Mouse (Mus musculus): ENCODE measurements around the gene Tradd. TPM values are rescaled to one million over a fixed set of nuclear protein-coding genes. Genes with fewer than 3 reads are reported as not detected.

Tradd gene
- polyA plus RNA-seq, 1 experiment from 2014 or later: 25.0 TPM

DNA sequence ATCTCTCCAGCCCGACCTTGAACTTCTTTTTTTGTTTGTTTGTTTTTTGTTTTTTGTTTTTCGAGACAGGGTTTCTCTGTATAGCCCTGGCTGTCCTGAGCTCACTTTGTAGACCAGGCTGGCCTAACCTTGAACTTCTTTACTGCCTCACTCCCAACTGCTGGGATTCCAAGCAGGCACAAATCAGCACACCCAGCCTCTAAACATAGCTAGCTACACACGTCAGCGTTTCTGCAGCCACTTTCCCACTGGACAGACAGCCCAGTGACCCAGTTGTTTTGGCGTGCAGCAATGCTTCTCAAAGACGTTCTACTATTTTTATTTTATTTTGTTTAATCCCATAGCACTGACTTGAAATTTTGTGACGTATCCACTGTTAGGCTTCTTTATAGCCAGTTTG lies 40.6 kb downstream of the Tradd start:
- Histone ChIP-seq H3K27me3 (no peaks in the 10 kb centered on the region), H3K4me1 (replicated peaks) (peaks cover 23% of the 10 kb centered on the region), H3K4me2 (peak overlapping the region; percentile 87), H3K36me3 (no peaks in the 10 kb centered on the region), H3K27ac (replicated peaks) (peak overlapping the region; percentile 85), H3K9me3 (no peaks in the 10 kb centered on the region), H3K4me3 (0 out of 2 replicates have a peak overlapping the region, but pooled peaks have one; percentile 96), H3K9ac (peak overlapping the region; percentile 90)
- 86% methylated on average over 7 of the region's 7 CpGs for WGBS
- no peak for ATAC-seq (ENCODE audit: low read depth)

DNA sequence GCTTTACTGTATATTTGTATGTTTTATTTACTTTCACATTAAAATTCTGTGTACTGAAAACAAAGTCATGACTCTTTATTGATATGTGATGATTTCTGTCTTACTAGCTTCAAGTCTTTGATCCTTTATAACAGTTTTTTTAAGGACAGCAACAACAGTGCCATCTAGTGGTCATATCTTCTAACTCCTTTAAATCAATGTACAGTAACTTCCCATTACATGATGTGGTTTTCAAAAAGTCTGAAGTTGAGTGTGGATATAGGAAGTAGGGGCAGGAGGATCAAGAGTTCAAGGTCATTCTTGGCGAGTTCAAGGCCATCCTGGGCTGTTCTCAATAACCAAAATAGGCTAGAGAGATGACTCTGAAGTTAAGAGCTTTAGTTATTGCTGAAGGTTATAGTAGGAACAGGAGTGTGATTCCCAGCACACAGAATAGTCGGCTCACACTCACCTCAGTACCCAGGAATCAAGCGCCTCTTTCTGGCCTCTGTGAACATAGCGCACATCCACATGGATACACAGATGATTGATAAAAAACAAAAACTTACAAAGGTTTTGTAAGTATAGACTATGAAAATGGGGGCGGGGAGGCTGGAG lies 46.4 kb downstream of the Tradd start:
- Histone ChIP-seq H3K9me3 (no peaks in the 10 kb centered on the region), H3K9ac (no peak overlapping the region), H3K27me3 (no peaks in the 10 kb centered on the region), H3K4me2 (no peak overlapping the region), H3K4me1 (replicated peaks) (no peaks in the 10 kb centered on the region), H3K27ac (replicated peaks) (no peak overlapping the region), H3K36me3 (0 out of 2 replicates have a peak, but pooled peaks cover 4% of the 10 kb centered on the region), H3K4me3 (no peak overlapping the region)
- 84% methylated on average over 5 of the region's 5 CpGs for WGBS
- no peak for ATAC-seq (ENCODE audit: low read depth)

DNA sequence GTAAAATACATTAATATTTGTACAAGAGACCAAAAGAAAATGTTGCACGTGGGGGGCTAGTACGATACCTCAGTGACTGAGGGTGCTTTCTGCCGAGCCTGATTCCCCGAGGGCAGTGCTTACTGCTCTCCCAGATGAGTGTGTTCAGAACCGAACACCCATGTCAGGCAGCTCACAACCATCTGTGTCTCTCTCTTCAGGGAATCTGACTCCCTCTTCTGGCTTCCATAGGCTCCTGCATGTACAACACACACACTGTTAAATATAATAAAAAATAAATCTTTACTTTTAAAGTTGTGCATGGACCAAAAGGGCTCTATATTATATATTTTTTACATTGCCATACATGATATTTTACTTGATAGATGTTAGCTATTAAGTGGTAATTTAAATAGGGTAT lies 50.3 kb downstream of the Tradd start:
- Histone ChIP-seq H3K4me2 (no peak overlapping the region), H3K27me3 (no peaks in the 10 kb centered on the region), H3K9ac (no peak overlapping the region), H3K9me3 (no peaks in the 10 kb centered on the region), H3K4me3 (no peak overlapping the region), H3K4me1 (replicated peaks) (0 out of 2 replicates have a peak, but pooled peaks cover 2% of the 10 kb centered on the region), H3K27ac (replicated peaks) (no peak overlapping the region), H3K36me3 (0 out of 2 replicates have a peak, but pooled peaks cover 4% of the 10 kb centered on the region)
- no peak for ATAC-seq (ENCODE audit: low read depth)
- WGBS: 80% methylated on average over 5 of the region's 5 CpGs

DNA sequence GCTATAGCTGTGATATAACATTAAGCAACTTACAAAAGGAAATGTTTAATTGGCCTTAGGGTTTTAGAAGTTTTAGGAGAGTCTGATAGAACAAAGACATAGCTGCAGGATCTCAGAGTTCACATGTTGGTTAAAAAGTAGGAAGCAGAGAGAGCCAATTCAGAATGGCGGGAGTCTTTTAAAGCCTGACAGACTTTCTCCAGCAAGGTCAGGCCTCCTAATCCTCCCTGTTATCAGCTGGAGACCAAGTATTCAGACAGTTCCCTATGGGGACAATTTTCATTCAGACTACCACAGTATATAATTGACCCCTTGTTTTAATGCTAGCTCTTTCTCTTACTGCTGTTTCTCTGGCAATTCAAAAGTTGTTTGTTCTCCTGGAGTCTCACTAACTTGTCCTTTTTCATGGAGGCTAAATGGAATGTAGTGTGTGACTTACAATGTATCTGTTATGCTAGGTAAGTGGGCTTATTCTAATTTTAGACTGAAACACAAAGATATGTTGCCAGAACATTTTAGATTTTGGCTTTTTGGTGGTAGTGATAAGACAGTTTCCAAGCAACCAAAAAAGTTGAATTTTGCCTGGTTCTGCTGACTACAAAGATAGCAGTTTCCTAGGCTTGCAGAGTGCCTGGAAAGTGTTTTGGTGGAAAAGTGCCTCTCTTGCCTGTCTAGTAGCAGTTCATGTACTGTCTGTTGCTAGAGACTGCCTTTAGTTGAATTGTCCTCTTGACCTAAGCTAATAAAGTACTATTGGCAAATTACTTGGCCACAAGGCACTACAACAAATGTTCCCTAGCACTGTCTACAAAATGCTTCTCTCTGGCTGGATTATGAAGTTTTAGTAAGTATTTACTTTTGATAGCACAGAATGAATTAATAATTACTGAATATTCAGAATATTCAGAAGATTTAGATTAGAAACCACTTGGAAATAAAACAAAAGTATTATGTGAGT lies 55.0 kb downstream of the Tradd start:
- H3K4me3 ChIP-seq: no peak overlapping the region
- 67% methylated on average over 1 of the region's 1 CpGs for WGBS
- no peak for ATAC-seq (ENCODE audit: low read depth)
- H3K27me3 ChIP-seq: no peaks in the 10 kb centered on the region
- no peak overlapping the region for H3K4me2 ChIP-seq
- 0 out of 2 replicates have a peak, but pooled peaks cover 3% of the 10 kb centered on the region for H3K4me1 ChIP-seq (replicated peaks)
- no peak overlapping the region for H3K9ac ChIP-seq
- H3K27ac ChIP-seq (replicated peaks): no peak overlapping the region
- no peaks in the 10 kb centered on the region for H3K9me3 ChIP-seq
- H3K36me3 ChIP-seq: peaks cover 7% of the 10 kb centered on the region

MicroRNAs within 50 kb of the gene (microRNA counts, 519-probe panel; counts per million panel counts)
- 3,364 counts per million, percentile 45 among the panel's probes with 10 or more counts for microRNA mmu-miR-328

Small RNA genes within 50 kb of the gene (microRNA-seq; reads per million reads assigned to microRNA genes)
- gene Gm27320 (not detected), gene Mir328 (230 reads per million, percentile 65 among the genes with 10 or more reads in this experiment)

Other genes starting within 250 kb of the Tradd start
- gene Ces3a, start 216.0 kb downstream of the Tradd start, polyA plus RNA-seq (2015; fragmentation: Nextera tagmentation; extraction: Ambion mirVana): not detected in 2 replicates
- gene Ces3b, start 180.9 kb downstream of the Tradd start, polyA plus RNA-seq (2015; fragmentation: Nextera tagmentation; extraction: Ambion mirVana): not detected in 2 replicates
- gene Ces4a, start 132.8 kb downstream of the Tradd start, polyA plus RNA-seq (2015; fragmentation: Nextera tagmentation; extraction: Ambion mirVana): not detected in 2 replicates
- 59.1 and 66.6 TPM in 2 replicates for gene Cbfb, start 93.9 kb downstream of the Tradd start, polyA plus RNA-seq (2015; fragmentation: Nextera tagmentation; extraction: Ambion mirVana)
- gene D230025D16Rik, start 39.5 kb downstream of the Tradd start, polyA plus RNA-seq (2015; fragmentation: Nextera tagmentation; extraction: Ambion mirVana): 27.3 and 27.5 TPM in 2 replicates
- 7.4 and 8.8 TPM in 2 replicates for gene B3gnt9, start 9.5 kb downstream of the Tradd start, polyA plus RNA-seq (2015; fragmentation: Nextera tagmentation; extraction: Ambion mirVana)
- 1.8 and 2.0 TPM in 2 replicates for gene Fbxl8, start within 50 bp of the Tradd start, polyA plus RNA-seq (2015; fragmentation: Nextera tagmentation; extraction: Ambion mirVana)
- gene Hsf4, start 5.2 kb upstream of the Tradd start, polyA plus RNA-seq (2015; fragmentation: Nextera tagmentation; extraction: Ambion mirVana): 0.32 and 0.44 TPM in 2 replicates
- gene Nol3, start 11.5 kb upstream of the Tradd start, polyA plus RNA-seq (2015; fragmentation: Nextera tagmentation; extraction: Ambion mirVana): 5.3 and 6.9 TPM in 2 replicates
- gene 4931428F04Rik, start 25.3 kb upstream of the Tradd start, polyA plus RNA-seq (2015; fragmentation: Nextera tagmentation; extraction: Ambion mirVana): 120 and 124 TPM in 2 replicates
- gene Exoc3l, start 31.5 kb upstream of the Tradd start, polyA plus RNA-seq (2015; fragmentation: Nextera tagmentation; extraction: Ambion mirVana): 12.8 and 14.3 TPM in 2 replicates
- 49.3 and 51.8 TPM in 2 replicates for gene E2f4, start 33.1 kb upstream of the Tradd start, polyA plus RNA-seq (2015; fragmentation: Nextera tagmentation; extraction: Ambion mirVana)
- 0.92 and 1.4 TPM in 2 replicates for gene Elmo3, start 41.0 kb upstream of the Tradd start, polyA plus RNA-seq (2015; fragmentation: Nextera tagmentation; extraction: Ambion mirVana)
- gene Lrrc29, start 61.7 kb upstream of the Tradd start, polyA plus RNA-seq (2015; fragmentation: Nextera tagmentation; extraction: Ambion mirVana): 1.2 and 1.3 TPM in 2 replicates
- gene Tmem208, start 61.7 kb upstream of the Tradd start, polyA plus RNA-seq (2015; fragmentation: Nextera tagmentation; extraction: Ambion mirVana): 148 and 151 TPM in 2 replicates
- 0.28 and 0.63 TPM in 2 replicates for gene Fhod1, start 83.3 kb upstream of the Tradd start, polyA plus RNA-seq (2015; fragmentation: Nextera tagmentation; extraction: Ambion mirVana)
- 5.4 and 7.1 TPM in 2 replicates for gene Slc9a5, start 84.2 kb upstream of the Tradd start, polyA plus RNA-seq (2015; fragmentation: Nextera tagmentation; extraction: Ambion mirVana)
- 0.60 and 0.62 TPM in 2 replicates for gene Plekhg4, start 108.7 kb upstream of the Tradd start, polyA plus RNA-seq (2015; fragmentation: Nextera tagmentation; extraction: Ambion mirVana)
- not detected in 2 replicates for gene Kctd19, start 148.9 kb upstream of the Tradd start, polyA plus RNA-seq (2015; fragmentation: Nextera tagmentation; extraction: Ambion mirVana)
- gene Lrrc36, start 149.0 kb upstream of the Tradd start, polyA plus RNA-seq (2015; fragmentation: Nextera tagmentation; extraction: Ambion mirVana): 0.65 and 0.92 TPM in 2 replicates
- 239 and 296 TPM in 2 replicates for gene Tppp3, start 206.9 kb upstream of the Tradd start, polyA plus RNA-seq (2015; fragmentation: Nextera tagmentation; extraction: Ambion mirVana)
- 27.8 and 31.9 TPM in 2 replicates for gene Zdhhc1, start 232.3 kb upstream of the Tradd start, polyA plus RNA-seq (2015; fragmentation: Nextera tagmentation; extraction: Ambion mirVana)

Measured in neural tube, embryonic 13.5 days (tissue).